Mouse (Mus musculus) forebrain, embryonic 12.5 days (tissue): ENCODE results near the gene Dgkg. TPM values are rescaled to one million over a fixed set of nuclear protein-coding genes. Genes with fewer than 3 reads are reported as not detected.

ENCODE experiments used
- ATAC-seq: fragments of 200-750 bp; cut with Nextera tagmentation; 2 replicates; pipeline ENCODE4 v1.8.0; 2017; ENCODE audit warnings: moderate TSS enrichment; ENCODE audit not compliant: low FRiP score
- H3K27ac ChIP-seq: fragments of 300-500 bp; sonication (generic); 2 replicates; pipeline ENCODE4 v1.5.1; 2016; ENCODE audit warnings: mild to moderate bottlenecking
- H3K27me3 ChIP-seq: fragments of 300-500 bp; sonication (generic); 2 replicates; pipeline ENCODE4 v1.6.1; 2016; ENCODE audit warnings: mild to moderate bottlenecking
- H3K36me3 ChIP-seq: fragments of 300-500 bp; sonication (generic); replicated peaks from 2 replicates; pipeline ENCODE4 v1.6.1; 2016; ENCODE audit warnings: mild to moderate bottlenecking
- H3K4me1 ChIP-seq: fragments of 300-500 bp; sonication (generic); 2 replicates; pipeline ENCODE4 v1.6.1; 2016
- H3K4me2 ChIP-seq: fragments of 300-500 bp; sonication (generic); 2 replicates; pipeline ENCODE4 v1.6.1; 2016; ENCODE audit warnings: mild to moderate bottlenecking, moderate library complexity
- H3K4me3 ChIP-seq: fragments of 300-500 bp; sonication (generic); replicated peaks from 2 replicates; pipeline ENCODE4 v1.5.1; 2016; ENCODE audit warnings: mild to moderate bottlenecking
- H3K9ac ChIP-seq: fragments of 300-500 bp; sonication (generic); 2 replicates; pipeline ENCODE4 v1.6.1; 2016; ENCODE audit warnings: mild to moderate bottlenecking
- H3K9me3 ChIP-seq: fragments of 300-500 bp; sonication (generic); 2 replicates; pipeline ENCODE4 v1.6.1; 2016
- WGBS: fragments of 180-500 bp; shearing (Covaris S2); methylation state at CpG from one replicate; pipeline ENCODE4 v1.1.7; 2016; 5-methylcytosine and 5-hydroxymethylcytosine counted together
- polyA plus RNA-seq: library from polyadenylated mRNA; unstranded; fragments of >200 nt; fragmentation: Nextera tagmentation; extraction: Ambion mirVana; gene quantifications from 2 replicates; pipeline ENCODE4 v1.2.1, GENCODE M21; 2016

Dgkg gene
- polyA plus RNA-seq, 1 experiment from 2014 or later: 0.17 TPM

DNA sequence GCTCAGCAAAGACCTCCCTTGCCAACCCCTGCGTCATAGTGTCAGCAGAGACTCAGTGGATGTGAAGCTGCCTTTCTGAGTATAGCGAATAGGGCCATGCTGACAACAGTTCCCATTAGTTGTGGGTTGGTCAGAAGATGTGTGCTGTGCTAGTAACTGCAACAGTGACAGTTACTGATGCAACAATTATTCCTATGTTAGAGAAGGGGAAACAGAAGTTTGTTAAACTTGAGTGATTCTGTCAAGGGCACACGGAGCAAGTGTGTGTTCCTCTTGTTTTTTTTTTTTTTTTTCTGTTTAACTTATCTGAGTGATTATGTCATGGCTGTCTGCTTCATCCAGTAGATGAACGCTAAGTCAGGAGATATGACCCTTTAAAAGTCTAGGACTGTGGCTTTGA is 41.2 kb downstream of the Dgkg start:
- Histone ChIP-seq H3K4me1 (no peaks in the 10 kb centered on the region), H3K36me3 (no peaks in the 10 kb centered on the region), H3K4me2 (no peak overlapping the region), H3K9me3 (no peaks in the 10 kb centered on the region), H3K27me3 (no peaks in the 10 kb centered on the region), H3K4me3 (no peak overlapping the region), H3K27ac (no peak overlapping the region), H3K9ac (no peak overlapping the region)
- 96% methylated on average over 4 of the region's 4 CpGs for WGBS
- ATAC-seq: no peak

DNA sequence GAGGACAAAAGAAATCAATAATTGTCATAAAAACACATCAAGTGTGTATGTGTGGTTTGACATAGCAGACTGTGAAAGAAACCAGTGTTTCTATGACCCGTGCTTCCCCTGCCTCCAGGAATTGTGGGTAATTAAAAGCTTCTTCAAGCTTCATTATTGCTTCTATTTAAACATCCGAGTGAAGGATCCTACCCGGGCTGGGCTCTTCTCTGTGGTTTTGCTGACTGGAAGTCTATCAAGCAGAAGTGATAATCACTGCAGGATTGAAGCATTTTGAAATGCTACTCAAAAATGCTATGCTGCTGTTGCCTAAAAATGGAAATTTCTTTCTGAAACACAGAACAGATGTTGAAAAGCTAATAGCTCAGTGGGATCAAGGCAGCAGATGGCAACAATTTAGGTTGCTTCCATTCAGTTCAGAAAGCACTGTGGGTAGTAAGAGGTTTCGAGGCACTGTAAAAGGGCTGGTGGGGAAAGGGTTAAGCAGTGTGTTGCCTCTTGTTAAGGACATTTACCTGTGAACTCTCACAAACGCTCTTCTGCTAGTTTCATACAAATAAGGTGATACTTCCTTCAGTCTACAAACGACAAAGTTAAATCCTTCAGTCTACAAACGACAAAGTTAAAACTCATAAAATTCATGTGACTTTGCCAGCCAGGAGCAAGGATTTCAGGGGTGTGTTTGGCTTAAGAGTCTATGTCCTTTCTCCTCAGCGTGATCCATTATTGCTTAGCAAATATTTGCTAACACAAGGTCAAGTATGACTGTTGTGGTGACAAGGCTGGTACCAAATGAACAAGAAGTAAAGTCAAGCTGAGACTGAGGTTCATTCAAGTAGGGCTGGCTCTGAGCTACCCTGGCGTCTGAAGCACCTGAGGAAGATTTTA is 43.6 kb downstream of the Dgkg start:
- no peak overlapping the region for H3K4me3 ChIP-seq
- H3K9me3 ChIP-seq: no peaks in the 10 kb centered on the region
- H3K4me2 ChIP-seq: no peak overlapping the region
- no peak overlapping the region for H3K9ac ChIP-seq
- WGBS: 70% methylated on average over 9 of the region's 9 CpGs
- no peak overlapping the region for H3K27ac ChIP-seq
- H3K27me3 ChIP-seq: 0 out of 2 replicates have a peak, but pooled peaks cover 3% of the 10 kb centered on the region
- H3K36me3 ChIP-seq: no peaks in the 10 kb centered on the region
- ATAC-seq: no peak
- H3K4me1 ChIP-seq: no peaks in the 10 kb centered on the region

DNA sequence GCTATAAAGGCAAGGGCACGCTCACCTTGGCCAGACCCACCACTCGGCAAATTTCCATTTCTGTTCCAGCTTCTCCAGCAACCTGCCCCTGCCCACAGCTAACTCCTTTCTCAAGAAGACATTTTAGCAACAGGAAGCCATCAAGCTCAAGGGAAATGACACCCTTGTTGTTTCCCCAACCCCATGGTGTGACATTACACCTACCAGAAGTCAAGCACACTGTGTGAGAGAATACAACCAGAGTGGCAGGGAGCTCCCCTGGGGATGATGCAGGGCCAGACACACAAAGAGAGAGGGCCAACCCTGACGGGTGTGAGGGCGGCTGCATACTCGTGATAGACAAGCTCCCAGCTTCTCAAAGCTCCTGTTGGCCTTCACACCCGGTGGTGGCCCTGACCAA is 49.0 kb downstream of the Dgkg start:
- WGBS: 46% methylated on average over 6 of the region's 6 CpGs
- Histone ChIP-seq H3K36me3 (no peaks in the 10 kb centered on the region), H3K9ac (no peak overlapping the region), H3K4me2 (no peak overlapping the region), H3K27ac (no peak overlapping the region), H3K4me1 (no peaks in the 10 kb centered on the region), H3K27me3 (0 out of 2 replicates have a peak, but pooled peaks cover 3% of the 10 kb centered on the region), H3K4me3 (no peak overlapping the region), H3K9me3 (no peaks in the 10 kb centered on the region)
- ATAC-seq: no peak

DNA sequence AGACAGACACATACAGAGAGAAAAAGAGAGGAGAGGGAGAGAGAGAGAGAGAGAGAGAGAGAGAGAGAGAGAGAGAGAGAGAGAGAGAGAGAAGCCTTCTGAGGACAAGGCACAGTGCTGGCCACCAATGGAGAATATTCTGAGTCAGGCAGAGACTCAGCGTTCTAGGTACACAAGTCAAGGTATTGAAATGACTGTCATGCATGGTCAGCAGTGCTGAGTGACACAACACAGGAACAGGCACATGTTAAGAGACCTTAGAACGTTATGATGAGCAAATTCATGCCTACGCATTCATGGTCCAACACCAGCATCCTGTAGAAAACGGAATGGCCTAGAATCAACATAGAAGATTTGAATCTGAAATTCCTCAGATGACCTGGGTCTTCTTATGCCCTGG is 50.0 kb downstream of the Dgkg start:
- 92% methylated on average over 4 of the region's 4 CpGs for WGBS
- Histone ChIP-seq H3K9ac (no peak overlapping the region), H3K9me3 (no peaks in the 10 kb centered on the region), H3K4me1 (no peaks in the 10 kb centered on the region), H3K4me2 (no peak overlapping the region), H3K4me3 (no peak overlapping the region), H3K27me3 (0 out of 2 replicates have a peak, but pooled peaks cover 3% of the 10 kb centered on the region), H3K27ac (no peak overlapping the region), H3K36me3 (no peaks in the 10 kb centered on the region)
- no peak for ATAC-seq

DNA sequence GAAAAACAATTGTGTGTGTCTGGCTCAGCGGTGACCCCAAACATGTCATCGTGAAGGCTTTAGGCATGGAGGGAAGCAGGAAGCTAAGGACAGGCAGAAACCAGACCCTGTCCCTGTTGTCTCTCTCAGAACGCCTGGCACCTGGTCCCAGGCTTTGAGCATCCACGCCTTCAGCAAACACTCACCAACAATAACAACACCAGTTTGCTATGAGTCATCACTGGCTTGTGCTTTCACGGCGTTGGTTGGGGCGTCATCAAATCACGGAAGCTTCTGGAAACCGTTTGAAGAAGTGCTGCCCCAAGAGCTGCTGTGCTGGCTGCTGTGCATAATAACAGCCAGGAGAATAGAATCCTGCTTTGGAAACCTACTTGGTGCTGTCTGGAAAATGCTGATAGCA is 54.6 kb downstream of the Dgkg start:
- ATAC-seq: no peak
- H3K9ac ChIP-seq: no peak overlapping the region
- no peak overlapping the region for H3K4me2 ChIP-seq
- H3K27me3 ChIP-seq: no peaks in the 10 kb centered on the region
- H3K36me3 ChIP-seq: no peaks in the 10 kb centered on the region
- H3K9me3 ChIP-seq: no peaks in the 10 kb centered on the region
- H3K27ac ChIP-seq: no peak overlapping the region
- no peak overlapping the region for H3K4me3 ChIP-seq
- no peaks in the 10 kb centered on the region for H3K4me1 ChIP-seq
- 91% methylated on average over 9 of the region's 9 CpGs for WGBS

DNA sequence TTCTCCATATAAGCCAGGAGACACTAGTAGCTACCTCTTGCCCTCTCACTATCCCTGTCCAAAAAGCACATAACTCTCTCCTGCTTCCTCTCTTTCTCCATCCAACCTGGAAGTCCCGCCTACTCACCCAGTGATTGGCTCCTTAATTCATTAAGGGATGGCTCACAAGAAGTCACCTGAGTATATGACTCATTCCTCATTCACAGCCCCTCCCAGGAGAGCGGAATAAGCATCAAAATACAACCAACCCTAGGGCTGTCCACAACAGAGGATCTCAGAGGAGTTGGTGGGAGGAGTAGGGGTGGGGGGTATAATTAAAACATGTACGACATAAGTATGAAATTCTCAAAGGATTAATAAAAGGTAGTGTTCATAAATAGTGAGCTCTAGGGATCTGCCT is 55.3 kb downstream of the Dgkg start:
- Histone ChIP-seq H3K4me2 (no peak overlapping the region), H3K27me3 (no peaks in the 10 kb centered on the region), H3K27ac (no peak overlapping the region), H3K4me3 (no peak overlapping the region), H3K4me1 (no peaks in the 10 kb centered on the region), H3K36me3 (no peaks in the 10 kb centered on the region), H3K9ac (no peak overlapping the region), H3K9me3 (no peaks in the 10 kb centered on the region)
- no peak for ATAC-seq
- 89% methylated on average over 3 of the region's 3 CpGs for WGBS

DNA sequence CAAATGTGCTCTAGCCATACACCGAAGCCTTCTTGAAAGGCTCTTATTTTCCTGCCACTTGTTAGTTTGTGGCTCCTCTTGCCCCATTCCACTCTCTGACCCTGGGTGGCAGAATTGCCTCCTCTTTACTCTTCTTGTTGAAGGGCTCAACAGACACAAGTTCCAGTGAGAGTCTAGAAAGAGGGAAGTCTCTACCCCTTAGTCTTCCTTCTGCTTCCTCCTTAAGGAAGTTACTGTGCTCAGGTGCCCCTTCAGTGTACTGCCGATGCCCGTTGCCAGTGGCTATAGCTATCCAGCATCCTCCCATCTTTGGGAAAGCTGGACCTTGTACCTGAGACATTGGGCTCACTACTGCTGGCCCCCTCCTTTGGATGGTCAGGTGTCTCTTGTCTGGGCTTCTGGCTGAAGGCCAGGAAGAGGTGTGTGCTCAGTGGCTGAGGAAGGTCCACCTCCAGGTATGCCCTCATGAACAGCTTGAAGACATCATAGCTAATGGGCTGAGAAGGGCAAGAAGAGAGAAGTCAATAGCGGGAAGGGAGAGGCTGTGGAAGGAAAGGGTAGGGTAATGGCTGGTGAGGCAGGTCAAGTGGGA is 56.8 kb downstream of the Dgkg start:
- no peaks in the 10 kb centered on the region for H3K9me3 ChIP-seq
- no peak overlapping the region for H3K27ac ChIP-seq
- no peak overlapping the region for H3K9ac ChIP-seq
- H3K36me3 ChIP-seq: no peaks in the 10 kb centered on the region
- ATAC-seq: no peak
- H3K4me2 ChIP-seq: no peak overlapping the region
- no peaks in the 10 kb centered on the region for H3K27me3 ChIP-seq
- H3K4me1 ChIP-seq: no peaks in the 10 kb centered on the region
- WGBS: 92% methylated on average over 4 of the region's 4 CpGs
- H3K4me3 ChIP-seq: no peak overlapping the region

DNA sequence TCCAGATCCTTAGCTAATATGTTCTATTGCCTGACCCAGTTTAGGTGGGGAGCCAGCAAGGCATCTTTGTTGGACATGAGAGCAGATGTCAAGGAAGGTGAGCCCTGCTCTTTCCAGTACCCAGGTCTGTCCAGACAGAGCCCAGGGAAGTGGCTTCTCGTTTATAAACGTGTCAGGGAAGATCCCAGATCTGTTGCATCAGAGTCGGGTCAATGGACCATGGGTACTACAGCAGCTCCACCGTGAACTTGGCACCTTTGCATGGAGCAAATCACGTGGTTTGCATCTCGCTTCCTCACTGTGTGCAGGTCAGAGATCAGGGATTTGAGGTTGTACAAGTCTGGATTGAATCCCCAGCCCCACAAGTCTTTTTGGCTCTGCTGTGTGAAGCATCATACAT is 58.3 kb downstream of the Dgkg start:
- Histone ChIP-seq H3K36me3 (no peaks in the 10 kb centered on the region), H3K4me1 (no peaks in the 10 kb centered on the region), H3K27me3 (no peaks in the 10 kb centered on the region), H3K4me3 (no peak overlapping the region), H3K4me2 (no peak overlapping the region), H3K9me3 (no peaks in the 10 kb centered on the region), H3K9ac (no peak overlapping the region), H3K27ac (no peak overlapping the region)
- 87% methylated on average over 6 of the region's 6 CpGs for WGBS
- ATAC-seq: no peak

DNA sequence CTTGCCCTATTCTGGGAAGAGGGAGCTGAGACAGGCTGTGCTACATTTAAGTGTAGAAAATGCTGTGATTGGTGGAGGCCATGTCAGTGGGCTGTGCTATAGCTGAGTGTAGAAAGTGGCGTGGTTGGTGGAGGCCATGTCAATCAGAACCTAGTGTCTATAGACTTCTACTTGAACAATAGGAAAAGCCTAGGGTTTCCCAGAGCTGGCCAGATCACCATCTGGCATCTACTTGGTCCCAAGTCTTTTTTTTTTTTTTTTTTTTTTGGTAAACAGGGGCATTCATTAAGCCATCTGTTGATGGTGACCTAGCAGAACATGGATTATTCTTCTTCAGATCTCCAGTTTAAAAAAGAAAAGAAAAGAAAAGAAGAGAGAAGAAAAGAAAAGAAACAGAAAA is 60.6 kb downstream of the Dgkg start:
- Histone ChIP-seq H3K4me2 (no peak overlapping the region), H3K4me1 (no peaks in the 10 kb centered on the region), H3K36me3 (no peaks in the 10 kb centered on the region), H3K9ac (no peak overlapping the region), H3K27ac (no peak overlapping the region), H3K27me3 (no peaks in the 10 kb centered on the region), H3K4me3 (no peak overlapping the region), H3K9me3 (no peaks in the 10 kb centered on the region)
- 96% methylated on average over 1 of the region's 1 CpGs for WGBS
- ATAC-seq: no peak

DNA sequence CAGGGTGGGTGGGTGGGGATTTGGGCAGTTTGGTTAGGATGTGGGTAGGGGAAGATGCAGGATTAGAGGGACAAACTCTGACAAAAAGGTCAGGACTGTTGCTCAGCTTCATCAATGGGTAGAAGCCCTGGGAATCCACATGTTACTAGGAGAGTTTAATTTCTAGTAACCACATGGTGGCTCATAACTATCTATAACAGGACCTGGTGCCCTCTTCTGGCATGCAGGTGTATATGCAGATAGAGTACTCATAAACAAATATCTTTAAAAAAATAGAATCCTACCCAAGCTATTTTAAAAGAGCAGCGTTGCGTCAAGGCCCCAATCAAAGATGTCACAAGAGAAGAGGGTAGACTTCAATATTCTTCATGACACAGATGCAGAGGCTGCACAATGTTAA is 63.1 kb downstream of the Dgkg start:
- no peaks in the 10 kb centered on the region for H3K9me3 ChIP-seq
- no peak for ATAC-seq

DNA sequence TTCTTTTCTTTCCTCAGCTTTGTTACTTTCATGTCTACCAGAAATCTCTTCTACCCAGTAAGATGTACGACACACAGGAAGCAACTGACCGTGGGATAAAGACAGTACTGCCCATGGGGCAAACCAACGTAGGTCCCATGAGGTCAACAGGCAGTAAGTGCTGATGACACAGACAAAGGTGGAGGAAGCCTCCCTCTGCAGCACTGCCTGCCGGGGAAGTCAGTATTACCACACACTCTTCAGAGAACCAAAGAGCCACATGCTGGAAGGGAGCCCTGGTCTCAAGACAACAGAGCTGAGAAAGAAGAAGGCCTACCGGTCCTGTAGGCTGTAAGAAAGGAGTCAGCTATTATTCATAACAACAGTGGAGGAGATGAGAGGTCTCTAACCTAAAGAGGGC is 67.4 kb downstream of the Dgkg start:
- no peak for ATAC-seq
- H3K4me1 ChIP-seq: no peaks in the 10 kb centered on the region
- no peaks in the 10 kb centered on the region for H3K27me3 ChIP-seq
- H3K27ac ChIP-seq: no peak overlapping the region
- H3K4me3 ChIP-seq: no peak overlapping the region
- H3K9me3 ChIP-seq: no peaks in the 10 kb centered on the region
- 77% methylated on average over 5 of the region's 5 CpGs for WGBS
- no peak overlapping the region for H3K4me2 ChIP-seq
- no peaks in the 10 kb centered on the region for H3K36me3 ChIP-seq
- H3K9ac ChIP-seq: no peak overlapping the region

More for the DNA sequence above, 63.1 kb downstream of the Dgkg start:
- H3K4me2 ChIP-seq: no peak overlapping the region
- WGBS: 95% methylated on average over 2 of the region's 2 CpGs
- H3K4me1 ChIP-seq: no peaks in the 10 kb centered on the region
- H3K9ac ChIP-seq: no peak overlapping the region
- H3K27ac ChIP-seq: no peak overlapping the region
- H3K4me3 ChIP-seq: no peak overlapping the region
- H3K36me3 ChIP-seq: no peaks in the 10 kb centered on the region
- H3K27me3 ChIP-seq: no peaks in the 10 kb centered on the region

DNA sequence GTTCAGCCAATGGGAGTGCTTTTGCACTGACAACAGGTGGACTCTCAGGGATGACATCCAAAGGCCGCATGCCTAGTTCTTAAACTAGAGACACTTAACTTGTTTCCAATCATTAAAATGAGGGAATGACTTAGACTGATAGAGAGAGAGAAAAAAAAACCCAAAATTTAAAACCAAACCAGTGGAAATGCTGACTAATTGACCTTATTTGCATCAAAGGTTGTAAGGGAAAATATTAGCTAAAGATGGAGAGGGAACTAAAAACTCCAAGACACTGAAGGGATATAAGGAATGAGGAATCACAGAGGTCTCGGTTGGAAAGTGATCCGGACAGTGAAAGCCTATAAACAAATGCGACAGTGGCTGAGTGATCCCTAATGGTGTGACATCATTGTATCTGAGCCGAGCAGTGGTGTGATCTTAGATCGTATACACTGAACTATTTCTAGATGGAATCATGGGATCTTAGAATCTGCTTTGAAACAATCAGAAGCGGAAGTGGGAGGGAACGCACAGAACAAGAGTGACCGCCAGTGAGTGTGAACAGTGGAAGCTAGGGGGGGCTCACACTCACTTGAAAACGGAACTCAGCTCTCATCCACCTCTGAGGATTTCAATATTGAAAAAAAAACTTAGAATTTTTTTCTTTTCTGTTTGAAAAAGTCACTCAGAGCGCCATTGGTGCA is 70.7 kb downstream of the Dgkg start:
- Histone ChIP-seq H3K4me3 (no peak overlapping the region), H3K27ac (no peak overlapping the region), H3K9ac (no peak overlapping the region), H3K36me3 (no peaks in the 10 kb centered on the region), H3K4me2 (no peak overlapping the region), H3K4me1 (peaks cover 4% of the 10 kb centered on the region; the same call in 1 of the 2 replicates), H3K9me3 (no peaks in the 10 kb centered on the region), H3K27me3 (no peaks in the 10 kb centered on the region)
- no peak for ATAC-seq
- 87% methylated on average over 11 of the region's 11 CpGs for WGBS
